Mouse (Mus musculus): ENCODE results near the gene Birc2.
"Not testable (repeated sequence)": the region's sequence is repeated elsewhere in the genome, so short reads cannot be mapped to it uniquely, and the experiment has no call there.

Birc2 gene

GRCm38 (mm10) chr9:7836905-7837805 lies at the start of gene Birc2:
TSS of gene Birc2 (minus strand) at chr9:7837064.
- DNase-seq (ENCODE audit: inconsistent ontology term): peak; percentile 99

DNA sequence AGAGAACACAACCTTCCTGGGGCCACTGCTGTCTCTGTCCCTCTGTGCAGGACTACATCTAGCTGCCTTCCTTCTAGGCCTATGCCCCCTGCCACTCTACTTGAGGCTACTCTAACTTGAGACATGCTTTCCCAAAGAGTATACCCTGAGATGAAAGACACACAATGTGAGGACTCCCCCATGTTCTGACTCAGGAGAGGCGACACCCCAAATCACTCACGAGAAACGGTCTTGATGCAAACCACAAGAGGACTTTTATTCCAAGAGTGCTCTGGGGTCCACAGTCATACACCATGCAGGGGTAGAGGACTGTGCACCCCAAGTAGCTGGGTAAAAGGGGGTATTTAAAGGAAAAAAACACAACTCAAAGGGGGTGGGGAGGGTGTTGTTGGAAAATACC lies 47.5 kb upstream of the Birc2 start:
- no peak for DNase-seq (ENCODE audit: inconsistent ontology term)

GRCm38 (mm10) chr9:7882304-7882865 lies 45.5 kb upstream of the Birc2 start:
- DNase-seq (ENCODE audit: inconsistent ontology term): no peak

GRCm38 (mm10) chr9:7873511-7874211 lies 36.8 kb upstream of the Birc2 start:
- no peak for DNase-seq (ENCODE audit: inconsistent ontology term)

GRCm38 (mm10) chr9:7872775-7873439 lies 36.0 kb upstream of the Birc2 start, which contains the start of gene Birc3:
TSS of gene Birc3 (minus strand) at chr9:7873186.
- peak; percentile 70 for DNase-seq (ENCODE audit: inconsistent ontology term)

DNA sequence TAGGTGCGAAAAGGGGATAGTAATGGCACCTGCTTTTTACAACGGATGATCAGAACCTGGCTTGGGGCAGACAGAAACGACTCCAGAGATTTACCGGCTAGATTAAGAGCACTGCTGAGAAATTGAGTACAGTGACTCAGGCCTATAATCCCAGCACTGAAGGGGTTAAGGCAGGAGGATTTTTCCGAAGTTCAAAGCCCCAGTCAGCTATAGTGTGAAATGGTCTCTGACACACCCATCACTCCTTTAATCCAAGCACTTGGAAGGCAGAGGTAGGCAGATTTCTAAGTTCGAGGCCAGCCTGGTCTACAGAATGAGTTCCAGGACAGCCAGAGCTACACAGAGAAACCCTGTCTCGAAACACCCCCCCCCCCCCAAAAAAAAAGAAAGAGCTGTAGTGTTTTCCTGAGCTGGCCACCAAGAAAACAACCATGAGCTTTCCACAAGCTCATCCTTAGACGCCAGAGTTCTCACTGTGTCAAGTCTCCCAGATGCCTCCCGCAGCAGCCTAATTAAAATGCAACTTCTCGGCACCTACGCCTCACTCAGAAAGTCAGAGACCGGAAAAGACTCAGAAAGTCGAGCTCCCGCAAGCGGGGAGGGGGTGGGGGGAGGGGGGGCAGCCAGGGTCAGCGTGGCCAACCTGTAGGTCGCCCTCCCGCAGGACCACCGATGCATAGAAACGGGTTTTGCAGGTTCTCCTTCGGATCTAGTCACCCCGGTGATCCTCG lies 35.3 kb upstream of the Birc2 start:
- DNase-seq (ENCODE audit: inconsistent ontology term): no peak

- DNase-seq (ENCODE audit: inconsistent ontology term): no peak
These were observed 34.6 kb upstream of the Birc2 start for GRCm38 (mm10) chr9:7871316-7872043.

- DNase-seq (ENCODE audit: inconsistent ontology term): no peak
These were observed 33.9 kb upstream of the Birc2 start for GRCm38 (mm10) chr9:7870556-7871315.

- DNase-seq (ENCODE audit: inconsistent ontology term): no peak
These were observed 32.1 kb upstream of the Birc2 start for GRCm38 (mm10) chr9:7868838-7869491.

- no peak for DNase-seq (ENCODE audit: inconsistent ontology term)
These were observed 31.1 kb upstream of the Birc2 start for GRCm38 (mm10) chr9:7867981-7868380.

DNA sequence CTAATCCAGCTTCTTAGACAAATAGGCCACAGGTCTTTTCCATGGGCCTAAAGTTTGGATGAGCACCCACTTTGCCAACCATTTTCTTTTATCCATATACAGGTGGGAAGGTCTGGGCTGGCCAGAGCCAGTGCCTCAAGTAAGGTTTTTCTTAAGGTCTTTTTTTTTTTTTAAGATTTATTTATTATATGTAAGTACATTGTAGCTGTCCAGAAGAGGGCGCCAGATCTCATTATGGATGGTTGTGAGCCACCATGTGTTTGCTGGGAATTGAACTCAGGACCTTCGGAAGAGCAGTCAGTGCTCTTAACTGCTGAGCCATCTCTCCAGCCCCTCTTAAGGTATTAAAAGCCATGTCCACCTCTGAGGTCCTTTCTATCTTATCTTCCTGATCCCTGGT lies 30.1 kb upstream of the Birc2 start:
- DNase-seq (ENCODE audit: inconsistent ontology term): not testable (repeated sequence)

DNA sequence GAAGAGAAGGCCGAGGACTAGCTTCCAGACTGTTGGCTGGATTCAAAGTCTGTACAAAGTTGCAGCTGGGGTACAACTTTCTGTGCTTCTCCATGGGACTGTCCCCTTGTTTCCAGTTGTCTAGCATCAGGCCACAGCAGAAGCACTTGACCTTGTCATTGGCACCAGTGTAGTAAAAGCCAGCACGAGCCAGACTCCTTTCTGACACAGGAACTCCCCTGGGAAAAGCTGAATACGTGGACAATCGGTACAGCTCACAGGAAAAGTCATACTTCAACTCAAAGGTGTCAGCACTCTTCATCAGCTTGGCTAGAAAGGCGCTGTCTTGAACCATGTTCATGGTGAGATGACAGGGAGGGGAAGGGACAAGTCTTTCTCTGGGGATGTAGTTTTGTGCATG lies 24.1 kb upstream of the Birc2 start:
- DNase-seq (ENCODE audit: inconsistent ontology term): no peak

- DNase-seq (ENCODE audit: inconsistent ontology term): no peak
These were observed 19.0 kb upstream of the Birc2 start for GRCm38 (mm10) chr9:7855912-7856311.

- peak; percentile 27 for DNase-seq (ENCODE audit: inconsistent ontology term)
These were observed 18.5 kb upstream of the Birc2 start for GRCm38 (mm10) chr9:7855374-7855773.

- not testable (repeated sequence) for DNase-seq (ENCODE audit: inconsistent ontology term)
These were observed 17.3 kb upstream of the Birc2 start for GRCm38 (mm10) chr9:7854196-7854595.

GRCm38 (mm10) chr9:7852346-7853230 lies 15.7 kb upstream of the Birc2 start:
- DNase-seq (ENCODE audit: inconsistent ontology term): no peak

- no peak for DNase-seq (ENCODE audit: inconsistent ontology term)
These were observed 15.0 kb upstream of the Birc2 start for GRCm38 (mm10) chr9:7851841-7852240.

GRCm38 (mm10) chr9:7848191-7848590 lies 11.3 kb upstream of the Birc2 start:
- no peak for DNase-seq (ENCODE audit: inconsistent ontology term)
